Comparison of ENCODE assay signal across 23 mouse cellular contexts in the genomic region with DNA sequence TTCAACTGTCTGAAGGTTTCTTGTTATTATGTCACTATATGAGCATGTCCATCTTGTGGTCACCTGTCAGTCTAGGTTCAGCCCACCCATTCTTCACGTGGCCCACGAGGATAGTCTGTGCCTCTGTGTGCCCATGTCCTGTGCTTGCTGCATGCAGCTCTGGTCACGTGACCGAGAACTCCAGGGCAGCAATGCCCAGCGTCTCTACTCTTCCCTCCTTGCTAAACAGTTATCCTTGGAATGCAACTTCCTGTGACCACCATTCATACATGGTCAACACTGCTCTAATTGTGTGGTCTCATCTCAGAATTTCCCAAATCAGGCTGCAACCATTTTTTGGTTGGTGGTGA. TPM values are rescaled to one million over a fixed set of nuclear protein-coding genes. Genes with fewer than 3 reads are reported as not detected.
"Had no signal": no experiment of that assay in that cellular context is flagged by ENCODE, and none has a peak within 500 bp of the region (broad histone marks: within the 10 kb centered on the region; RNA-seq: fewer than 3 reads in every experiment).

No protein-coding gene starts in this region.

- H3K4me3 ChIP-seq: heart, embryonic 10.5 days; heart, embryonic 12.5 days; heart, embryonic 13.5 days; heart, embryonic 15.5 days; hindbrain, embryonic 10.5 days; hindbrain, embryonic 12.5 days; hindbrain, embryonic 13.5 days; hindbrain, embryonic 15.5 days; intestine, embryonic 15.5 days; kidney, embryonic 15.5 days; layer of hippocampus, adult 2 months had no signal

- H3K4me2 ChIP-seq: heart, embryonic 11.5 days; heart, embryonic 12.5 days; heart, embryonic 13.5 days; heart, embryonic 15.5 days; hindbrain, embryonic 12.5 days; hindbrain, embryonic 13.5 days; hindbrain, embryonic 14.5 days; hindbrain, embryonic 15.5 days; intestine, embryonic 15.5 days; kidney, embryonic 15.5 days had no signal

- H3K27me3 ChIP-seq: hindbrain, embryonic 12.5 days; hindbrain, embryonic 13.5 days; hindbrain, embryonic 15.5 days; intestine, embryonic 15.5 days; kidney, embryonic 15.5 days had no signal

- DNase-seq: heart, postnatal 10 days; heart, postnatal 4 days; kidney, adult 18-20 months; kidney, postnatal 10 days; kidney, postnatal 25 days; kidney, postnatal 4 days; layer of hippocampus, postnatal 36 days had no signal

RNA-seq across cellular contexts. Expression of gene Dok7, which starts 33.0 kb away (rescaled TPM):
- total RNA-seq: hematopoietic stem cell, adult 5-6 weeks had no signal
- polyA plus RNA-seq: hindbrain, embryonic 11.5 days had no signal

RNA-seq across cellular contexts. Expression of gene Hgfac, which starts 48.3 kb away (rescaled TPM):
- polyA plus RNA-seq: hindbrain, postnatal 0 days had no signal
